Mouse (Mus musculus) cerebellum, adult (tissue): Measurements from ENCODE around the gene Tnni2.

ENCODE experiments used
- ATAC-seq: cut with Nextera tagmentation; 2 replicates; pipeline ENCODE4 v1.9.2; 2017; ENCODE audit warnings: mild to moderate bottlenecking, moderate library complexity, mixed read lengths; ENCODE audit not compliant: insufficient number of reproducible peaks, low FRiP score, low TSS enrichment

The Tnni2 gene

DNA sequence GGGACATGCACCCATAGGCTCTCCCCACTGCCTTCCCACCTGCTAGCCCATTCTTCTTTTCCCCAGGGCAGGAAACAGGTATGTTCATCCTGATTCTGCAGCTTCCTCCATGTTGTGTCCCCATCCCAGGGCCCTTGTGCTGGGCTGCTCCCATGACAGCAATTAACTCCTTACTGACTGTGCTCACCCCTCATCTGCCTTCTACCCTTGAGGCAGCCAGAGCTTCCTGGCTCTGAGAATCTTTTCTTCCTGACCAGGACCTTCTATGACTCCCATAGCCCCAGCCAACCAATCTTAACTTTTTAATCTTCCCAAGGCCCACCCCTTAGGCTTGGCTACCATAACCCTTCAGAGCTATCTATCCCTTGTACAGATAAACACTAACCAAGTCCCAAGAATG lies 37.7 kb downstream of the Tnni2 start:
- ATAC-seq, result no peak

DNA sequence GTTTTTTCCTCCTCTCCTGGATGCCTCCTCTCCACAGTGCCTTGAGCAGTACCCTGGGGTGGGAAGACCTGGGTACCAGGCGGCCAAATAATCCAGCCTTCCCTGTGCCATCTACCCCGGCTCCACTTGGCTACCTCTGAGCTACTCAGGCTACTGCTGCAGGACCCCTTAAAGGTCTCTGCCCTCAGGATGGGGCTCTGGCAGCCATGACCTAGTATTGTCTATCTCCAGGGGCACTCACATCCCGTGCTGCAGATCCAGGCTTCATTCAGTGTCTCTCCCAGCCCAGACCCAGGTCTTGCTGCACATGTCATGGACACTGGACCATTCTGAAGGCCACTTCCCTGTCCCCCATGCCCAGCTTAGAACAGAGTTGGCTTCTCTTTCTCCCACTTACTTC lies 38.3 kb downstream of the Tnni2 start:
- no peak for ATAC-seq

DNA sequence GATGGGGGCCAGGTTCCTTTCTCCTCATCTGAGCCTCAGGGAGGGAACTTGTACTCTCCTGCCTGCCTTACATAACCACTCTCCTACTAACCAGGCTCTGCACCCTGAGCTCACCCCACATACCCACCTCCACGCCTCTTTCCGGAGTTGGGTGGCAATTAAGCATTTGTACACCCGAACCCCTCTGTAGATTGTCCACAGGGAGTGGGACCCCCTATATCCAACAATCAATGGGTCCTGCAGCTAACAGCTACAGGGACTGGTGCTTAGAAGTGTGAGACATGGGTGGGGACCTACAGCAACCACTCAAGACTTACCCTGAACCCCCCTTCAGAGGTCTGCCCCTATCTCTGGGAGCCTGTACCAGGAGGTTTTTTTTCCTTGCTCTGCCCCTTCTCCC lies 39.1 kb downstream of the Tnni2 start:
- ATAC-seq, result no peak

GRCm38 (mm10) chr7:142481186-142481567 lies 39.6 kb downstream of the Tnni2 start:
- ATAC-seq, result no peak

GRCm38 (mm10) chr7:142481568-142482255 lies 40.1 kb downstream of the Tnni2 start:
- no peak for ATAC-seq

DNA sequence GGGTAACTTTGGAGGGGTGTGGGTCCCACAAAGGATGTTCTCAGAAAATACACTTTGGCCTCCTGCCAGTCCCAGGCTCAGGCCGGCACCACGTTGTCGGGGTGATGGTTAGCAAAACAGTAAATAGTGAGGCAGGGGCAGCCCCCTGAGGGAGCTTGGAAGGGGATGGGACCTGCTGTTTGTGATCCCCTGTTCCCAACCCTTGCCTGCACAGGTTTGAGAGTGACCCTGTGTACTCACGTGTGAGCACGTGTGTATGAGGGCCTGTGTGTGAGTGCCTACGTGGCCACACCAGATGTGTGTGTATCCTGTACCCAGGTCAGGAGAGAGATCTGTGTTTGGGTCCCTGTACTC lies 40.6 kb downstream of the Tnni2 start:
- no peak for ATAC-seq

DNA sequence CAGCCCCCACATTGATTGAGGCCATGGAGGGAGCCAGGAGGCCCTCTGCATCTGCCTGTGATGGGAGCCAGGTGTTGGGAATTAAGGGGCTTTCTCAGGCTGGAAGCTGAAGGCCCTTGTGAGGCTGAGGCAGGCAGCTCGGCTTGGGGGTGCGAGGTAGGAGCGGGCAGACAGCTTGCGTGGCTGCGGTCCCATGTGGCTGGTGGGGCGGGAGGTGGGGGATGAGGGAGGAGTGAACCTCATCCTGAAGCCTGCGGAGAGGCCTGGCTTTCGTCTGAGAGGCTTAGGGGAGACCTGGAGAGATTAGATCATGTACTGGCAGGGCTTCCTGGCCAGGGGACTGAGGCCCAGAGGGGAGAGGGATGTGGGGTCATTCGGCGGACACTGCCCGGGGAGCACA lies 41.5 kb downstream of the Tnni2 start:
- no peak for ATAC-seq

- ATAC-seq, result no peak
Observed at GRCm38 (mm10) chr7:142484780-142485179, 43.2 kb downstream of the Tnni2 start.

- ATAC-seq, result no peak
Observed at GRCm38 (mm10) chr7:142486751-142487162, 45.1 kb downstream of the Tnni2 start.

- ATAC-seq, result no peak
Observed at GRCm38 (mm10) chr7:142487341-142487859, 45.8 kb downstream of the Tnni2 start.

DNA sequence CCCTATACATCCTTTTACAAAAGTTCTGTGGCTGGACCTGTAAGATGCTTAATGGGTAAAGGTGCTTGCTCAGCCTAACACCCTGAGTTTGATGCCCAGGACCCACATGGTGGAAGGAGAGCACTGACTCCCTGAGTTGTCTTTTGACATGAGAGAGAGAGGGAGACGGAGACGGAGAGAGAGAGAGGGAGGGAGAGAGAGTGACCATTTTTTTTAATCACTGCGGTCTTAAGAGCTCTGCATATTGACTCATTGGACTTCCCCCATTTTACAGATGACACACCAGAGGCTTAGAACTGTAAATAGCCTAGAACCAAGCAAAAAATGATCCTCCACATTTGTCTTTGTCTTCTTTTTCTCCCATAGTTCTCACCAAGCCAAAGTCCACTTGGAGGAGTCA lies 46.4 kb downstream of the Tnni2 start:
- no peak for ATAC-seq

GRCm38 (mm10) chr7:142493535-142493934 lies 51.9 kb downstream of the Tnni2 start:
- no peak for ATAC-seq
